Mouse (Mus musculus): ENCODE measurements around the gene Tab1.

DNA sequence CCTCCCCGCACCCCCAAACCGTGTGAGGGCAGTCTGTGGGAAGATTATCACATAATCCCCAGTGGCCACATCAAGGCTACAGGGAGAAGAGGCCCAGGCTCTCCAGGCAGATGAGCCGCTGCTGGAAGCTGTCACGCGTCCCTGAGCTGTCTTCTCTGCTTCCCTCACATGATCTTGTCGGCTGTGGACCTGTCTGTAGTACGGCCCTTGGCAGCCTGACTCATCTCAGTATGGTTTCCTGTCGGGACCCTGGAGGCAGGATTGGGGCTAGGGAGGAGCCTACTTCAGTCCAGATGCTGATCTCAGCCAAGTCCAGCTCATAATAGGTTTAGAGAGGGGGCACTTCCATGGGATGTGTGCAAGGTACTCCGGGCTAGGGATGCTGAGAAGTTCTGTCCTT is 34.1 kb upstream of the Tab1 start:
- TF ChIP-seq CTCF (IDR thresholded peaks at IDR 0.05; ENCODE audit: insufficient read depth, low read depth, low read length) = no peak
- TF ChIP-seq POLR2A (IDR thresholded peaks at IDR 0.05; ENCODE audit: insufficient read depth, low read depth, low read length) = no peak

Measured in olfactory bulb, adult 2 months (tissue).